Mouse (Mus musculus): ENCODE results near the gene Katnb1.

The Katnb1 gene

DNA sequence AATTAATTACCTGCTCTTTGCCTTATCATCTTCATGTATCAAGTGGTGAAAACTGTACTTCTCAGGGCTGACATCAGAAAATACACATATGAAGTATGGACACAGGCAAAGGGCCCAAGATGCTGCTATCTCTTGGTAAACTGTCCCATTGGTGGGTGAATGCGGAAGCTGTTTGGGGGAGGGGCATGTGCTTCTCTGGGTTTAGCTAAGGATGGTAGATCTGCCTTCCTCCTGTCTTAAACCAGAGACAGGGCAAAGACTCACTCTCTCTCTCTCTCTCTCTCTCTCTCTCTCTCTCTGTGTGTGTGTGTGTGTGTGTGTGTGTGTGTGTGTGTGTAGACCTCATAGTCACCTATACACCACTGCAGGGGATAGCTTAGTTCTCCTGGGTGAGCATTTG is 60.0 kb downstream of the Katnb1 start:
- no peak for DNase-seq

DNA sequence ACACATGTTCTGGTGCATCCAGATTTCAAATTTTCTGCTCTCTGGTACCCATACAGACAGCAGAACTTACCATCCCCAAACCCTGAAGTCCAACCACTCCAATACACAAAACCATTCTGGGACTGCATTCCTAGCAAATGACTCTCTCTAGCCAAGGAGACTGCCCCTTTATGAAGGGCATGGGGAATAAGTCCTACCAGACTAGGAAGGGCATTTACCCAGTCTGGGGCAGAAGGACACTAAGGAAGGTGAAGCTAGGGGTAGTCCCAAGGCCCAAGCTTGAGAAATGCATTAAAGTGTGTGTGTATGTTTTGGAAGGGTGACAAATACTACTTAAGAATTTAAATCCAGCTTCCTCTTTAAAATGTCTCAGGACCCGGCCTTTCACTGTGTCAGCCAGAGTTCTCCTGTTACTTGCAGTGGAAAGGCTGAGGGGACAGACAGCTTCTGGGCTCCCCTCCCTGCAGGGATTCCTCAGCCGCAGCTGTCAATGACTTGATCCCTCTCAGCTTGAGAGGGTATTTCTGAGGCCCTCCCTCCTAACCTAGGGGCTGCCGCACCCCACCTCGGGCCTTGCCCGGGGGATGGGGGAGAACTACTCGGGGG is 60.6 kb downstream of the Katnb1 start:
- DNase-seq: no peak

GRCm38 (mm10) chr8:95142075-95142831 is 61.3 kb downstream of the Katnb1 start:
- DNase-seq: peak; percentile 90

DNA sequence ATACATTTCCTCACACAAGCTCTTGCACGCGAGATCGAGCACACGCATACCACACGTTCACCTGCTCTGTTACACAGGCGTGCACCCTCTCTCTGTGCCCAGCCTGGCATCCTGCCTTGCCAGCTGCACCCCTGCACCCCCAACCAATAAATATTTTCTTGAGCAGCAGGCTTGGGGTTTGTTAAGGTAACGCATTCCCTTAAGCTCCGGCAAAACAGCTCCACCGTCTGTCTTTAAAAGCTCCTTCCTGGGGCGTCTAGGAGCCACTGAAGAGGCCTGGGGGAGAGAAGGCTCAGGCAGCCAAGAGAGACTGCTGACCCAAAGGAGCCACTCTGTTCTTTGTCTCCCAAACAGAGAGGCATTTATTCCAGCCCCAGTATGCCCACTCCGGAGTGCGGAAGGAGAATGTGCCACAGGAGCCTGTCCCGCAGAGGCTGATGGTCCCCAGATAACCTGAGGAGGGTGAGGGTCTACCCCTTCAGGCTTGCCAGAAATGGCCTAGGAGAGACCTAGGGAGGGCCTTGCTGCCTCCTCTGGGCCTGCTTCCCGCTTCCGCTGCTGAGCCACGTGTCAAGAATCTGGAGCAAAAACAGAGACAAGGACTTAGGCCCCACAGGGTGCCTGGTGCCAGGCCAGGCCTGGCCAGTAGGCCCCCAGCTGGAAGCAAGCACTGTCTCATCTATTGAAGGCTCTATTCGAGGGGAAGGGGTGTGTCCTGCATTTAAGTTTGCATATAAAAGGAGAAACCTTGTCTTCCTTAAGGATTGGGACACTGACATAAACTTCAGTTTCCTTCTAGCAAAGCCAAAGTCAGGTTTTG is 62.2 kb downstream of the Katnb1 start:
- DNase-seq: peak; percentile 47

- DNase-seq: no peak
These were observed 63.0 kb downstream of the Katnb1 start for GRCm38 (mm10) chr8:95143805-95144630.

DNA sequence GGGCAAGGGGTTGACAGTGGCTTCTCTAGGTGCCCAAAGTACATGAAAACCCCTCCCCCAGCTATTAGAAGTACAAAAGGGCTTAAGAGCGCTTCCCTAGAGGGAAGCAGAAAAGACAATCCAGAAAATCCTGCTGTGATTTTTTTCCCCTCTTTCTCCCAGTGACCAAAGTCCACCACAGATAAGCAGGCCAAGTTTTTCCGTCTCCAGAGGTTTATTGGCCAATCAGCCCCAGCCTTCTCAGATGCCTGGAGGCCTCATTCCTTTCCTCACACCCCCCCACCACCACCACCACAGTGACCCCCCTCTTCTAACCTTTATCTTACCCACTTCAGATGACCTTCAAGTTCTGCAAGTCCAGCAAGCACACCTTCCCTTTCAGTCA is 63.6 kb downstream of the Katnb1 start:
- DNase-seq: no peak

DNA sequence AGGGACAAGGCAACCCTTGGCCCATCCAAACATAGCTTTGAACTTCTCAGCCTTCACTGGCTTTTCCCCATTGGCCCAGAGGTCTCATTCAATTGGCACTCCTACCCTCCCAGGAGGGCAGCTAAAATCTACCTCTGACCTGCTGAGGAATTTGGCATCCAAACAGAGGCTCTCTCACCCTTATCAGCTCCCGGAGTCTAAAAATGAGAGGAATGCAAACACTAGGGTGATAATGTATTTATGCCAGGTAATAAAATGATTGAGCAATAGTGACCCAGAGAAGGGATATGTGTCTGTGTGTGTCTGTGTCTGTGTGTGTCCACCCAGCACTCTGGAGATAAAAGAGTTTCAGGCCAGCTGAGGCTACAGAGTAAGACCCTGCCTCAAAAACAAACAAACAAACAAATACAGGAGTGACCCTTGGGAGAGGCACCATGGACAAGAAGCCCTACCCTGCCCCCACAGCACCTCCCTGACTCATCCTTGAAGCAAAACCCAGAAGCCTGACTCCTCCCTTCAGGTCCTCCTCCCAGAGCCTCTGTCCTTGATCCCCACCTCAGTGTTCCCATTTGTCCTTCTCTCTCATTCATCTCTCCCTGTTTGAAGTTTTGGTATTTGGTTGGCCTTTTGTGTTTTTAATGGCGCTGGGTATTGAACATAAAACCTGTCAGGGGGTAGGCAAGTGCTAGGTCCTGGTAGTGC is 65.2 kb downstream of the Katnb1 start:
- DNase-seq: no peak

DNA sequence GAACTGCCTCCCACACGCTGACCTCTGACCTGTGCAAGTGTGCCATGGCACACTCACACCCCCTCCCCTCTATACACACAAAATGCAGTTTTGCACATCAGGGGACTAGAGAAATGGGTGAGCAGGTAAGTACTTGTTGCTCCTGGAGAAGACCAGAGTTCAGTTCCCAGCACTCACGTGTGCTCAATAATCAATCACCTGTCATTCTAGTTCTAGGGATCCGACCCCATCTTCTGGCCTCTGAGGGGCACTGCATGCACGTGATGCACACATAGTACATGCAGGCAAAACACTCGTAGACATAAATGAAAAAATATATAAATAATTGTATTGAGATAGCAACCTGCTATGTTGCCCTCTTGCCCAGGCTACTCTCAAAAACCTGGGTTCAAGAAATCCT is 65.9 kb downstream of the Katnb1 start:
- no peak for DNase-seq

DNA sequence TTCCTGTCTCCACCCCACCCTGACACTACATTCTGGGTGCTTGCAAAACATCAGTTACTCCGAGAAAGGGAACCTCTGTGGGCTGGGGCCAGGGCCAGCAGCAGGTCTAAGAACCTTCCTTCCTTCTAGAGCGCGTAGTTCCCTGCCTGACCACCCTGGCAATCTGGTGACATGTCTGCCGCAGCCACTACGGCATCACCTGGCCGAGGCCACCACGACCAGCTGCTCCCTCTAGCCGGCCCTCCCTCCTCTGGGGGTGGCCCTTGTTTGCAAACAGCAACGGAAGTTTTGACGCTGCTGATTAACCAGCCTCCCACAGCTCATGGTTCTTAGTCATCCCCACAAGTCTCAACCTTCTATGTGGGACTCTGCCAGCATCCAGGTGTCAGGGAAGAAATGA is 68.4 kb downstream of the Katnb1 start:
- DNase-seq: no peak

DNA sequence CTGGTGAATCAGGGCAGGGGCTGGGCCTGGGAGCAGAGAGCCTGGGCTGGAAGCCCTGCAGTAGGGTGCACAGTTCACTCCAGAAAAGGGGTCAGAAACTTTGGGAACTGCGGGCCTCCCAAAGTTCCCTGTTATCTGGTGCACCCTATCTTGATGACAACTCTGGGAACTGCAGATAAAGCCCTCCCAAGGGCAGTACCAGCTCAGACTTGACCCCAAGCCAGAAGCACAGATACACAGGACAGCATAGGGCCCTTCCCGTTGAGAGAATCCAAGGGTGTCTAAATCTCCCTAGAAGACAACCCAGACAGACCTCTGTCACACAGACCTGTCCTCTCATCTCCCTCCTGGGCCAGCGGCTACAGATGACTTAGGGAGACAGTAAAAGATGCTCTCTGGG is 69.6 kb downstream of the Katnb1 start:
- no peak for DNase-seq

All from right cerebral cortex, postnatal 25 days (tissue).